Mouse (Mus musculus) midbrain, postnatal 0 days (tissue): Measurements from ENCODE around the gene Rab42. TPM values are rescaled to one million over a fixed set of nuclear protein-coding genes. Genes with fewer than 3 reads are reported as not detected.

ENCODE experiments used
- ATAC-seq: fragments of 200-750 bp; cut with Nextera tagmentation; 2 replicates; pipeline ENCODE4 v1.8.0; 2017; ENCODE audit warnings: moderate number of reproducible peaks, mild to moderate bottlenecking, moderate TSS enrichment, moderate library complexity; ENCODE audit not compliant: low FRiP score
- DNase-seq: peaks from one replicate; pipeline ENCODE4 v3.0.0-alpha.2; 2015; ENCODE audit warnings: low spot score
- H3K27ac ChIP-seq: fragments of 300-500 bp; sonication (generic); 2 replicates; pipeline ENCODE4 v1.5.1; 2014; ENCODE audit warnings: low read depth, mild to moderate bottlenecking, low read length, mixed read lengths
- H3K27me3 ChIP-seq: fragments of 300-500 bp; sonication (generic); 2 replicates; pipeline ENCODE4 v1.6.1; 2014; ENCODE audit warnings: low read length, control low read depth, mixed read lengths; ENCODE audit not compliant: insufficient read depth
- H3K36me3 ChIP-seq: fragments of 300-500 bp; sonication (generic); 2 replicates; pipeline ENCODE4 v1.6.1; 2014; ENCODE audit warnings: low read length, control low read depth, mixed read lengths; ENCODE audit not compliant: insufficient read depth
- H3K4me1 ChIP-seq: fragments of 300-500 bp; sonication (generic); 2 replicates; pipeline ENCODE4 v1.6.1; 2014; ENCODE audit warnings: mild to moderate bottlenecking, control low read depth, antibody characterized with exemption, low read length, mixed read lengths; ENCODE audit not compliant: insufficient read depth
- H3K4me2 ChIP-seq: fragments of 300-500 bp; sonication (generic); 2 replicates; pipeline ENCODE4 v1.6.1; 2014; ENCODE audit warnings: low read depth, mild to moderate bottlenecking, low read length, mixed read lengths; ENCODE audit not compliant: poor library complexity, severe bottlenecking
- H3K4me3 ChIP-seq: fragments of 300-500 bp; sonication (generic); 2 replicates; pipeline ENCODE4 v1.5.1; 2014; ENCODE audit warnings: low read depth, mild to moderate bottlenecking, low read length, moderate library complexity
- H3K9ac ChIP-seq: fragments of 300-500 bp; sonication (generic); replicated peaks from 2 replicates; pipeline ENCODE4 v1.6.1; 2014; ENCODE audit warnings: mild to moderate bottlenecking, low read length, moderate library complexity, mixed read lengths; ENCODE audit not compliant: poor library complexity, severe bottlenecking
- H3K9me3 ChIP-seq: fragments of 300-500 bp; sonication (generic); 2 replicates; pipeline ENCODE4 v1.6.1; 2016; ENCODE audit warnings: low read length, control low read depth
- CTCF ChIP-seq: IDR thresholded peaks from 2 replicates; pipeline ENCODE4 v1.5.1; 2016; ENCODE audit warnings: antibody characterized with exemption, mild to moderate bottlenecking
- WGBS: fragments of 180-500 bp; shearing (Covaris S2); extraction: QIAGEN DNeasy Blood & Tissue Kit; methylation state at CpG from one replicate; pipeline ENCODE4 v1.1.7; 2014; 5-methylcytosine and 5-hydroxymethylcytosine counted together
- polyA plus RNA-seq: library from polyadenylated mRNA; unstranded; fragments of >200 nt; fragmentation: Nextera tagmentation; extraction: Ambion mirVana; gene quantifications from 2 replicates; pipeline ENCODE4 v1.2.1, GENCODE M21; 2015
- total RNA-seq: library from RNA; depleted of rRNA; stranded (reverse); fragments of >200 nt; gene quantifications from 2 replicates; pipeline ENCODE4 v1.2.3, GENCODE M21; 2014

Gene Rab42
- total and polyA plus RNA-seq, 2 experiments from 2014 or later = 3.3 to 4.2 TPM

DNA sequence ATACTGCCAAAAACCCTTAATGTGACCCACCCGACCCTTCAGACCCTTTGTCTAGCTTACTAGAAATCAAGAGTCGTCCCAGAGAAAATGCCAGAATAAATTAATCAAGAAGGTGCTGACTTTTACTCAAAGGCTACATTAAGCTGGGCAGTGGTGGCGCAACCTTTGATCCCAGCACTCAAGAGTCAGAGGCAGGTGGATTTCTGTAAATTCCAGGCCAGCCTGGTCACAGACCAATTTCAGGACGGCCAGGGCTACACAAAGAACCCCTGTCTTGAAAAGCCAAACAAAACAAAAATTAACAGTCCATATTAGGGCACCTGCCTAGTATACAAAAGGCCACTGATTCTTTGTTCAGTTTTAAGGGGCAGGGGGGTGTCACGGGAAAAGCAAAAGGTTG lies 23.3 kb upstream of the Rab42 start:
- TF ChIP-seq CTCF = no peak
- Histone ChIP-seq H3K36me3 (peaks cover 33% of the 10 kb centered on the region), H3K27ac (no peak overlapping the region), H3K9me3 (no peaks in the 10 kb centered on the region), H3K9ac (no peak overlapping the region), H3K4me3 (no peak overlapping the region), H3K4me2 (no peak overlapping the region), H3K27me3 (no peaks in the 10 kb centered on the region), H3K4me1 (peaks cover 9% of the 10 kb centered on the region)
- WGBS = 82% methylated on average over 5 of the region's 5 CpGs
- no peak for ATAC-seq
- DNase-seq = no peak

DNA sequence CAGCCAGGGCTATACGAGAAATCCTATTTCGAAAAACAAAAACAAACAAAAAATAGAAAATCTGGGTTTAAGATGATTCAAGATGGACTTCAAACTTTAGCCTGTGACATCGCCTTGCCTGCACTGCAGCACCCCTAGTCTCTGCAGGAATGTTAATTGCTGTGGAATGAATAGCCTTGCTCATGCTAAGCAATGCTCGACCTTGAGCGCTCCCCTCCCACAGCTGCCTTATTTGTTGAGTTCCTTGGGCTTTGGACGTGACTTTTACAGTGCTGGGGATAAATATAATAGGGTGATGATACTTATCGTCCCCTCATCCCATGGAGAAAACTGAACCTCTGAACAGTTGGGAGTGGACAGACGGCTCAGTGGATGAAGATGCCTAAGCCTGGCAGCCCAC lies 12.5 kb upstream of the Rab42 start:
- no peak overlapping the region for H3K4me2 ChIP-seq
- H3K36me3 ChIP-seq = peaks cover 61% of the 10 kb centered on the region
- TF ChIP-seq CTCF = no peak
- DNase-seq (no peak), ATAC-seq (no peak)
- 96% methylated on average over 8 of the region's 8 CpGs for WGBS
- H3K9ac ChIP-seq = no peak overlapping the region
- H3K27ac ChIP-seq = no peak overlapping the region
- H3K9me3 ChIP-seq = no peaks in the 10 kb centered on the region
- H3K27me3 ChIP-seq = no peaks in the 10 kb centered on the region
- no peaks in the 10 kb centered on the region for H3K4me1 ChIP-seq
- H3K4me3 ChIP-seq = no peak overlapping the region

- H3K4me3 ChIP-seq = no peak overlapping the region
- H3K9me3 ChIP-seq = no peaks in the 10 kb centered on the region
- H3K9ac ChIP-seq = no peak overlapping the region
- WGBS = 87% methylated on average over 5 of the region's 5 CpGs
- no peaks in the 10 kb centered on the region for H3K27me3 ChIP-seq
- peaks cover 41% of the 10 kb centered on the region for H3K36me3 ChIP-seq
- no peak for TF ChIP-seq CTCF
- DNase-seq (no peak), ATAC-seq (no peak)
- no peak overlapping the region for H3K27ac ChIP-seq
- no peaks in the 10 kb centered on the region; the same call in 1 of the 2 replicates for H3K4me1 ChIP-seq
- no peak overlapping the region for H3K4me2 ChIP-seq
Observed at GRCm38 (mm10) chr4:132312627-132313026, 9.4 kb upstream of the Rab42 start.

DNA sequence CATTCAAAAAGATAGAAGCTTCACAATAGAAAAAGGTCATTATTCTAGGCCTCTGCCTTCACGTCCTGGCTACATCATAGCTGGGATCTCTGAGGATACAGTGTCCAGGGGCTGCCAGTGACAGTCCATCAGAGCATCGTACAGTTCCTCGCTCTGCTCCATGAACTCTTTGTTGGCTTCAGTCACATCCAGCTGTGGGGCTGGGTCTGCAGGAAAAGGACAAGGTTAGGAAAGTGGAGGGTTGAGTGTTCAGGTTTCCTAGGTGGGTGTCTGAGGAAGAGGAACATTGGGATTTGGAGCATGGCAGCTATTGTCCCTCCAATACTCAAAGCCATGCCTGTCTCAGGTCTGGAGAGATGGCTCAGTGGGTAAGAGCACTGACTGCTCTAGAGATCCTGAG lies 8.6 kb upstream of the Rab42 start:
- Histone ChIP-seq H3K4me2 (no peak overlapping the region), H3K36me3 (peaks cover 33% of the 10 kb centered on the region), H3K9me3 (no peaks in the 10 kb centered on the region), H3K27me3 (no peaks in the 10 kb centered on the region), H3K9ac (no peak overlapping the region), H3K27ac (no peak overlapping the region), H3K4me3 (no peak overlapping the region), H3K4me1 (no peaks in the 10 kb centered on the region; the same call in 1 of the 2 replicates)
- DNase-seq (no peak), ATAC-seq (no peak)
- no peak for TF ChIP-seq CTCF
- 66% methylated on average over 3 of the region's 3 CpGs for WGBS

DNA sequence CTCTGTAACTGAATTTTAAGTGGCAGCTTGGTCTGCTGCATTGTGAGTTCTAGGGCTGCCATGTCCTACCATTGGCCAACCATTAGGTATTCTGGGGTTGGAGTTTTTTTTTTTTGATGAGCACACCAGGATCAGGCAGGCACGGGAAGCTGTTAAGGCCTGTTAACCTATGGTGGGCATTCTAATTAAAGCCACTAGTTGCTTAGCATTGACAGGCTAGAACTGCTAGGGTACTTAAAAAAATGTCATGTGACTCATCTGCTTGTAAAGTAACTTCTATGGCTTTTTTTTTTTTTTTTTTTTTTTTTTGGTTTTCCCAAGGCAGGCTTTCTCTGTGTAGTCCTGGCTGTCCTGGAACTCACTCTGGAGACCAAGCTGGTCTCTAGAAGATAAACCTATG lies 8.0 kb upstream of the Rab42 start:
- DNase-seq = no peak
- Histone ChIP-seq H3K36me3 (peaks cover 27% of the 10 kb centered on the region), H3K4me2 (no peak overlapping the region), H3K9ac (no peak overlapping the region), H3K4me1 (no peaks in the 10 kb centered on the region; the same call in 1 of the 2 replicates), H3K27me3 (no peaks in the 10 kb centered on the region), H3K9me3 (no peaks in the 10 kb centered on the region), H3K27ac (no peak overlapping the region), H3K4me3 (no peak overlapping the region)
- ATAC-seq = no peak
- 30% methylated on average over 1 of the region's 1 CpGs for WGBS
- TF ChIP-seq CTCF = no peak

GRCm38 (mm10) chr4:132309849-132310472 lies 6.8 kb upstream of the Rab42 start:
- DNase-seq = peak; percentile 57
- Histone ChIP-seq H3K4me3 (peak overlapping the region; percentile 62), H3K4me1 (no peaks in the 10 kb centered on the region; the same call in 1 of the 2 replicates), H3K4me2 (peak overlapping the region; percentile 62), H3K27me3 (no peaks in the 10 kb centered on the region), H3K9me3 (no peaks in the 10 kb centered on the region), H3K27ac (peak overlapping the region; percentile 95), H3K9ac (peak overlapping the region; percentile 86), H3K36me3 (peaks cover 23% of the 10 kb centered on the region)
- peak; percentile 69 for TF ChIP-seq CTCF
- no peak for ATAC-seq
- WGBS = 30% methylated on average over 10 of the region's 10 CpGs
